Mouse (Mus musculus) intestine, embryonic 14.5 days (tissue): ENCODE data around the gene Hoxc9. TPM values are rescaled to one million over a fixed set of nuclear protein-coding genes. Genes with fewer than 3 reads are reported as not detected.

ENCODE experiments used
- ATAC-seq: fragments of 200-750 bp; cut with Nextera tagmentation; replicated peaks from 2 replicates; pipeline ENCODE4 v1.8.0; 2017; ENCODE audit warnings: low read depth, moderate number of reproducible peaks, moderate TSS enrichment, moderate library complexity; ENCODE audit not compliant: low FRiP score, low TSS enrichment
- DNase-seq: peaks from one replicate; pipeline ENCODE4 v3.0.0-alpha.2; 2018; ENCODE audit warnings: low spot score
- H3K27ac ChIP-seq: fragments of 300-500 bp; sonication (generic); 2 replicates; pipeline ENCODE4 v1.5.1; 2014; ENCODE audit warnings: low read depth, mild to moderate bottlenecking, control low read depth
- H3K27me3 ChIP-seq: fragments of 300-500 bp; sonication (generic); replicated peaks from 2 replicates; pipeline ENCODE4 v1.6.1; 2014; ENCODE audit warnings: low read length, control low read depth; ENCODE audit not compliant: control insufficient read depth, insufficient read depth
- H3K36me3 ChIP-seq: fragments of 300-500 bp; sonication (generic); 2 replicates; pipeline ENCODE4 v1.6.1; 2014; ENCODE audit warnings: low read length, control low read depth; ENCODE audit not compliant: control insufficient read depth, insufficient read depth
- H3K4me1 ChIP-seq: fragments of 300-500 bp; sonication (generic); replicated peaks from 2 replicates; pipeline ENCODE4 v1.6.1; 2014; ENCODE audit warnings: low read length, control low read depth, mixed read lengths; ENCODE audit not compliant: control insufficient read depth, insufficient read depth
- H3K4me2 ChIP-seq: fragments of 300-500 bp; sonication (generic); 2 replicates; pipeline ENCODE4 v1.6.1; 2014; ENCODE audit warnings: low read length
- H3K4me3 ChIP-seq: fragments of 300-500 bp; sonication (generic); 2 replicates; pipeline ENCODE4 v1.5.1; 2014; ENCODE audit warnings: low read depth, low read length, control low read depth, mixed read lengths
- H3K9ac ChIP-seq: fragments of 300-500 bp; sonication (generic); 2 replicates; pipeline ENCODE4 v1.6.1; 2014; ENCODE audit warnings: mild to moderate bottlenecking, low read length
- H3K9me3 ChIP-seq: fragments of 300-500 bp; sonication (generic); 2 replicates; pipeline ENCODE4 v1.6.1; 2016; ENCODE audit warnings: low read length, control low read depth; ENCODE audit not compliant: control insufficient read depth
- WGBS: fragments of 180-500 bp; shearing (Covaris S2); extraction: QIAGEN DNeasy Blood & Tissue Kit; methylation state at CpG from one replicate; pipeline ENCODE4 v1.1.7; 2014; 5-methylcytosine and 5-hydroxymethylcytosine counted together
- polyA plus RNA-seq: library from polyadenylated mRNA; unstranded; fragments of >200 nt; fragmentation: Nextera tagmentation; extraction: Ambion mirVana; gene quantifications from 2 replicates; pipeline ENCODE4 v1.2.1, GENCODE M21; 2014

The Hoxc9 gene
- polyA plus RNA-seq, 1 experiment from 2014 or later, result 1.7 TPM

GRCm38 (mm10) chr15:102963671-102964640 lies 12.3 kb upstream of the Hoxc9 start:
- no peak overlapping the region for H3K27ac ChIP-seq
- H3K9ac ChIP-seq, result no peak overlapping the region
- no peaks in the 10 kb centered on the region for H3K36me3 ChIP-seq
- H3K4me2 ChIP-seq, result peak overlapping the region; percentile 30
- peaks cover 4% of the 10 kb centered on the region; the same call in 1 of the 2 replicates for H3K4me1 ChIP-seq
- 0 out of 2 replicates have a peak overlapping the region, but pooled peaks have one; percentile 6 for H3K4me3 ChIP-seq
- H3K9me3 ChIP-seq, result no peaks in the 10 kb centered on the region
- peak; percentile 86 for DNase-seq
- 3% methylated on average over 28 of the region's 28 CpGs for WGBS
- peaks cover 98% of the 10 kb centered on the region for H3K27me3 ChIP-seq
- ATAC-seq, result no peak

DNA sequence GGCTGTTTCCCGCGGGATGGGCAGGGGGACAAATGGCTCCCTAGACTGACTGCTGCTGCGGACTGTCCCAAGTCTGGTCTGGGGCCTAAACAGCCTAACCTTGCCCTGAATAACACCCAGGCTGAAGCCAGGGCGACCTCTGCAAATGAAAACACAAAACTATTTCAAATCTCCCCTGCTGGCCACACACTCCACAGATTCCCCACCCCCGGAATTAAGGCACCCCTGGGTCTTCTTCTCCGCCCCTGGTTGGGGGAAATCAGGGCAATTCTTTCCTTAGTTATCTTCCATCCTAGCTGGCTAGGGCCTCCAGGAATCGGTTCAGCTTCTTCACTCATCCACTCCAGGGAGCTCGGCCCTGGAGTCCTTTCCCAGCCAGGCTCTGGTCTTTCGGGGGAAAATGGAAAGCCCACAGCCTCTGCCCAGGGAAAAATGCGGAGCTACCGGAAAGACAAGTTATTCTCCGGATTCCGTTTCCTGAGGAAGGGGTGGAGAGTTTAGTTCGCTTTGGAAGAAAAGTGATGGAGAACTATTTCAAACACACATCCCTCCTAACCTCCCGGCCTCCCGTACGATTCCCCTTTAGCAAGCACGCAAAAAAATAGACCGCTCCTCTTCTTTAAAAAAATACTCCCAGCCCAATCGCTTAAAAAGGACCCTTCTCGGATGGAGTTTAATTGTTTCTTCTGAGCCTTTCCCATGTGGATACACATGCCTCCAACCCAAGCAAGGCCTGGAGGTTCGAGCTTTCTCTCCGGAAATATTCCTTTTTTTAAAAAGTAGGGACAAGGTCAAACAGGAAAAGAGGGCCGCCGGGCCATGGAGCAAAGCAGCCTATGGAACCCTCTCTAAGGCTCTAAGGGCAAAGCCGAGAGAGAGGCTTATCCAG lies 11.0 kb upstream of the Hoxc9 start:
- Histone ChIP-seq H3K27me3 (peaks cover 98% of the 10 kb centered on the region), H3K4me1 (peaks cover under 1% of the 10 kb centered on the region; the same call in 1 of the 2 replicates), H3K9me3 (no peaks in the 10 kb centered on the region), H3K36me3 (no peaks in the 10 kb centered on the region), H3K4me3 (peak overlapping the region; percentile 23; the same call in 1 of the 2 replicates), H3K9ac (no peak overlapping the region), H3K27ac (peak overlapping the region; percentile 10; the same call in 1 of the 2 replicates), H3K4me2 (peak overlapping the region; percentile 36)
- ATAC-seq (no peak), DNase-seq (peak; percentile 74)
- 5% methylated on average over 26 of the region's 26 CpGs for WGBS

- Histone ChIP-seq H3K4me3 (peak overlapping the region; percentile 23), H3K36me3 (no peaks in the 10 kb centered on the region), H3K9ac (0 out of 2 replicates have a peak overlapping the region, but pooled peaks have one; percentile 20), H3K27me3 (peaks cover 98% of the 10 kb centered on the region), H3K9me3 (no peaks in the 10 kb centered on the region), H3K27ac (peak overlapping the region; percentile 10; the same call in 1 of the 2 replicates), H3K4me1 (no peaks in the 10 kb centered on the region), H3K4me2 (peak overlapping the region; percentile 36)
- DNase-seq, result peak; percentile 94
- peak; percentile 73; the same call in 1 of the 2 replicates for ATAC-seq
- 4% methylated on average over 28 of the region's 30 CpGs for WGBS
Measured at GRCm38 (mm10) chr15:102965892-102966775, 10.1 kb upstream of the Hoxc9 start.

DNA sequence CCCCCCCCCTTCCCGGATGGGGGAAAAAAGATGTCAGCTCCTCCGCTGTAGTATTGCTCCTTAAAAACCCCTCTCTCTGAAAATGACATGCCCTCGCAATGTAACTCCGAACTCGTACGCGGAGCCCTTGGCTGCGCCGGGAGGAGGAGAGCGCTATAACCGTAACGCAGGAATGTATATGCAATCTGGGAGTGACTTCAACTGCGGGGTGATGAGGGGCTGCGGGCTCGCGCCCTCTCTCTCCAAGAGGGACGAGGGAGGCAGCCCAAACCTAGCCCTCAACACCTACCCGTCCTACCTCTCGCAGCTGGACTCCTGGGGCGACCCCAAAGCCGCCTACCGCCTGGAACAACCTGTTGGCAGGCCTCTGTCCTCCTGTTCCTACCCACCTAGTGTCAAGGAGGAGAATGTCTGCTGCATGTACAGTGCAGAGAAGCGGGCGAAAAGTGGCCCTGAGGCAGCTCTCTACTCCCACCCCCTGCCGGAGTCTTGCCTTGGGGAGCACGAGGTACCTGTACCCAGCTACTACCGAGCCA lies 9.4 kb upstream of the Hoxc9 start, which contains the start of gene Hoxc10:
Gene Hoxc10 (plus strand): TSS at position 21 of the 536 bp plus-strand sequence.
- 3% methylated on average over 27 of the region's 27 CpGs for WGBS
- Histone ChIP-seq H3K9me3 (no peaks in the 10 kb centered on the region), H3K27ac (peak within 1 kb of the TSS; percentile 10; the same call in 1 of the 2 replicates), H3K4me3 (peak within 1 kb of the TSS; percentile 23), H3K36me3 (no peaks in the 10 kb centered on the region), H3K27me3 (peaks cover 98% of the 10 kb centered on the region), H3K9ac (peak within 1 kb of the TSS; percentile 39), H3K4me1 (no peaks in the 10 kb centered on the region), H3K4me2 (peak within 1 kb of the TSS; percentile 36)
- peak; percentile 75 for ATAC-seq
- peak; percentile 74 for DNase-seq

GRCm38 (mm10) chr15:102967312-102967510 lies 9.0 kb upstream of the Hoxc9 start, which contains the start of gene Hoxc5:
Gene Hoxc5, plus strand, starts transcription at chr15:102967443.
- WGBS, result 4% methylated on average over 12 of the region's 12 CpGs
- ATAC-seq (no peak), DNase-seq (no peak)
- Histone ChIP-seq H3K4me2 (peak within 1 kb of the TSS; percentile 36), H3K9ac (peak within 1 kb of the TSS; percentile 39), H3K36me3 (no peaks in the 10 kb centered on the region), H3K9me3 (no peaks in the 10 kb centered on the region), H3K4me1 (no peaks in the 10 kb centered on the region), H3K4me3 (peak within 1 kb of the TSS; percentile 23), H3K27me3 (peaks cover 99% of the 10 kb centered on the region), H3K27ac (peak within 1 kb of the TSS; percentile 10; the same call in 1 of the 2 replicates)

GRCm38 (mm10) chr15:102967511-102968397 lies 8.5 kb upstream of the Hoxc9 start:
- H3K9me3 ChIP-seq, result no peaks in the 10 kb centered on the region
- peak overlapping the region; percentile 23 for H3K4me3 ChIP-seq
- H3K27ac ChIP-seq, result no peak overlapping the region
- WGBS, result 3% methylated on average over 34 of the region's 34 CpGs
- H3K27me3 ChIP-seq, result peaks cover 98% of the 10 kb centered on the region
- no peak for ATAC-seq
- no peaks in the 10 kb centered on the region for H3K4me1 ChIP-seq
- peak; percentile 73 for DNase-seq
- peak overlapping the region; percentile 36 for H3K4me2 ChIP-seq
- H3K36me3 ChIP-seq, result no peaks in the 10 kb centered on the region
- peak overlapping the region; percentile 39 for H3K9ac ChIP-seq

DNA sequence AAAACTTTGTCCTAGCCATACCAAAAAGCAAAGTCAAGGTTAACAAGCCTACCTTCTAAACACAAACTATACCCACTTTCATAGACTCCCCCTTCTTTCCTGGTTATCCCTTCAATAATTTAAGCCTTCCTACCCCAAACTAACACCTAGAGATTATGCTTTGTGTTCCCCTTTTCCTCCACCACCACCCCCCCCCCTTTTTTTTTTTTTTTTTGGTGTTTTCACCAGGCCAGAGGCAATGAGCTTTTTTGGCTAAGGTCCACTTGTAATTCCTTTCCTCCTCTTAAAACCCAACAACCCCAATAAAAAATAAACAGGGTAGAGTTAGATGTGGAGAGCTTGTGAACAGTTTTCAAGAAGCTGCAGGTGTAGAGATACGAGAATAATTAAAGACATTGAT lies 6.9 kb upstream of the Hoxc9 start:
- H3K4me1 ChIP-seq, result no peaks in the 10 kb centered on the region

More for the DNA sequence above, 6.9 kb upstream of the Hoxc9 start:
- Histone ChIP-seq H3K36me3 (no peaks in the 10 kb centered on the region), H3K4me2 (no peak overlapping the region), H3K9ac (no peak overlapping the region), H3K9me3 (no peaks in the 10 kb centered on the region), H3K27ac (no peak overlapping the region), H3K27me3 (peaks cover 98% of the 10 kb centered on the region), H3K4me3 (0 out of 2 replicates have a peak overlapping the region, but pooled peaks have one; percentile 2)
- DNase-seq (no peak), ATAC-seq (no peak)
- WGBS, result 38% methylated on average over 1 of the region's 1 CpGs
